Mouse (Mus musculus) C2C12 (cell line): ENCODE measurements at regions not wholly inside any gene's neighbourhood (a gene's known extent, or its start where the extent isn't known, plus 50 kb on each side); places are given as distances from the start of the nearest gene placed in this dataset.

Experiments used
- CTCF ChIP-seq: IDR thresholded peaks from one replicate; pipeline ENCODE4 v1.5.1; 2011; ENCODE audit not compliant: control insufficient read depth, insufficient read depth, insufficient read length
- MAX ChIP-seq: IDR thresholded peaks from one replicate; pipeline ENCODE4 v1.6.1; 2011; ENCODE audit warnings: mild to moderate bottlenecking, control low read depth
- MYOG ChIP-seq: IDR thresholded peaks from one replicate; pipeline ENCODE4 v1.6.1; 2011; ENCODE audit not compliant: control insufficient read depth, insufficient read length; ENCODE audit errors: extremely low read depth
- USF1 ChIP-seq: IDR thresholded peaks from one replicate; pipeline ENCODE4 v1.6.1; 2011; ENCODE audit warnings: low read depth, mild to moderate bottlenecking, control low read depth, moderate library complexity

GRCm38 (mm10) chr8:35323180-35323975 lies 442.2 kb upstream of the Gm19410 start:
- TF ChIP-seq CTCF, result no peak
- TF ChIP-seq MAX, result no peak
- TF ChIP-seq USF1, result no peak
- TF ChIP-seq MYOG, result no peak
